ENCODE assay signal across 8 mouse cellular contexts in genomic region chr12:21160327-21160828, GRCm38 (mm10).
A peak's percentile ranks its signal among the peaks of the same experiment; 100 is the strongest.
DNase-seq lines count a peak whose midpoint lies in the region; ATAC-seq and TF ChIP-seq lines count a peak whose summit lies in the region.

No protein-coding gene starts in this region.

- no peak overlapping the region for H3K9ac ChIP-seq in forebrain, embryonic 13.5 days
- no peak overlapping the region for H3K9ac ChIP-seq in forebrain, embryonic 12.5 days
- H3K9ac ChIP-seq in liver, postnatal 0 days (replicated peaks), result no peak overlapping the region
- no peak overlapping the region for H3K9ac ChIP-seq in liver, embryonic 12.5 days
- H3K9ac ChIP-seq in heart, embryonic 14.5 days (ENCODE audit: low read length), result 0 out of 2 replicates have a peak overlapping the region, but pooled peaks have one; percentile 44
- H3K9ac ChIP-seq in stomach, embryonic 14.5 days (replicated peaks; ENCODE audit: low read depth, low read length), result no peak overlapping the region

- H3K27ac ChIP-seq in forebrain, embryonic 13.5 days, result peak overlapping the region; percentile 57; the same call in 1 of the 2 replicates
- no peak overlapping the region for H3K27ac ChIP-seq in forebrain, embryonic 12.5 days
- no peak overlapping the region for H3K27ac ChIP-seq in liver, postnatal 0 days (ENCODE audit: low read depth)
- H3K27ac ChIP-seq in liver, embryonic 12.5 days, result no peak overlapping the region
- H3K27ac ChIP-seq in heart, embryonic 14.5 days (replicated peaks in 1 of 2; ENCODE audit: control insufficient read depth in 1 of 2, insufficient read depth in 1 of 2, low read depth in 2 of 2, low read length in 2 of 2), result peak overlapping the region; percentile 44 to 49; a peak in 2 of 4 replicates
- peak overlapping the region; percentile 49; the same call in 1 of the 2 replicates for H3K27ac ChIP-seq in stomach, embryonic 14.5 days (ENCODE audit: low read length)

- H3K36me3 ChIP-seq in forebrain, embryonic 13.5 days (ENCODE audit: poor library complexity, severe bottlenecking), result no peaks in the 10 kb centered on the region
- no peaks in the 10 kb centered on the region for H3K36me3 ChIP-seq in forebrain, embryonic 12.5 days (replicated peaks)
- H3K36me3 ChIP-seq in liver, postnatal 0 days (replicated peaks; ENCODE audit: insufficient read depth, low read length), result no peaks in the 10 kb centered on the region
- no peaks in the 10 kb centered on the region for H3K36me3 ChIP-seq in liver, embryonic 12.5 days
- no peaks in the 10 kb centered on the region for H3K36me3 ChIP-seq in heart, embryonic 14.5 days (ENCODE audit: control insufficient read depth, insufficient read depth, low read length)
- H3K36me3 ChIP-seq in stomach, embryonic 14.5 days (ENCODE audit: control insufficient read depth, insufficient read depth, low read length), result no peaks in the 10 kb centered on the region

- intact Hi-C loops in gastrocnemius, postnatal 36 days (cut with DNase I), result no loop called here

- no peak overlapping the region for H3K4me3 ChIP-seq in forebrain, embryonic 13.5 days
- no peak overlapping the region for H3K4me3 ChIP-seq in forebrain, embryonic 12.5 days (replicated peaks)
- H3K4me3 ChIP-seq in liver, postnatal 0 days (ENCODE audit: low read depth, low read length), result no peak overlapping the region
- H3K4me3 ChIP-seq in liver, embryonic 12.5 days, result no peak overlapping the region
- no peak overlapping the region for H3K4me3 ChIP-seq in heart, embryonic 14.5 days (ENCODE audit: control insufficient read depth in 1 of 2, insufficient read depth in 1 of 2, low read depth in 1 of 2, low read length in 2 of 2)
- no peak overlapping the region for H3K4me3 ChIP-seq in stomach, embryonic 14.5 days (ENCODE audit: low read depth, low read length)

- TF ChIP-seq EP300 in liver, postnatal 0 days (IDR thresholded peaks at IDR 0.05; ENCODE audit: low read depth), result no peak

- WGBS in forebrain, embryonic 13.5 days, result 82% methylated on average over 8 of the region's 8 CpGs
- WGBS in forebrain, embryonic 12.5 days, result 87% methylated on average over 8 of the region's 8 CpGs
- 47% methylated on average over 8 of the region's 8 CpGs for WGBS in liver, postnatal 0 days (ENCODE audit: insufficient replicate concordance)
- 67% methylated on average over 8 of the region's 8 CpGs for WGBS in liver, embryonic 12.5 days (ENCODE audit: insufficient replicate concordance)
- 68% methylated on average over 8 of the region's 8 CpGs for WGBS in heart, embryonic 14.5 days
- WGBS in stomach, embryonic 14.5 days, result 42% methylated on average over 8 of the region's 8 CpGs

- H3K27me3 ChIP-seq in forebrain, embryonic 13.5 days, result no peaks in the 10 kb centered on the region
- no peaks in the 10 kb centered on the region for H3K27me3 ChIP-seq in forebrain, embryonic 12.5 days
- no peaks in the 10 kb centered on the region for H3K27me3 ChIP-seq in liver, postnatal 0 days (ENCODE audit: insufficient read depth, low read length)
- no peaks in the 10 kb centered on the region for H3K27me3 ChIP-seq in liver, embryonic 12.5 days (replicated peaks)
- H3K27me3 ChIP-seq in heart, embryonic 14.5 days (ENCODE audit: control insufficient read depth, insufficient read depth, low read length), result no peaks in the 10 kb centered on the region
- H3K27me3 ChIP-seq in stomach, embryonic 14.5 days (ENCODE audit: control insufficient read depth, insufficient read depth, low read length), result no peaks in the 10 kb centered on the region

- ATAC-seq in forebrain, embryonic 13.5 days, result peak; percentile 38; the same call in 1 of the 2 replicates
- no peak for ATAC-seq in forebrain, embryonic 12.5 days (ENCODE audit: low FRiP score)
- ATAC-seq in liver, postnatal 0 days, result peak; percentile 8; the same call in 1 of the 2 replicates
- ATAC-seq in liver, embryonic 12.5 days, result no peak
- ATAC-seq in heart, embryonic 14.5 days (ENCODE audit: insufficient number of reproducible peaks, insufficient read depth, low FRiP score, low read depth), result no peak; the same call in 1 of the 2 replicates
- peak; percentile 56 for ATAC-seq in stomach, embryonic 14.5 days (ENCODE audit: insufficient number of reproducible peaks, insufficient read depth, low FRiP score, low read depth)

- no peaks in the 10 kb centered on the region for H3K9me3 ChIP-seq in forebrain, embryonic 13.5 days (replicated peaks)
- 0 out of 2 replicates have a peak, but pooled peaks cover 3% of the 10 kb centered on the region for H3K9me3 ChIP-seq in forebrain, embryonic 12.5 days
- no peaks in the 10 kb centered on the region for H3K9me3 ChIP-seq in liver, postnatal 0 days (ENCODE audit: low read length)
- H3K9me3 ChIP-seq in liver, embryonic 12.5 days (replicated peaks), result no peaks in the 10 kb centered on the region
- no peaks in the 10 kb centered on the region for H3K9me3 ChIP-seq in heart, embryonic 14.5 days (ENCODE audit: control insufficient read depth, low read length)
- H3K9me3 ChIP-seq in stomach, embryonic 14.5 days (ENCODE audit: control insufficient read depth, low read depth, low read length), result no peaks in the 10 kb centered on the region

- H3K4me2 ChIP-seq in forebrain, embryonic 13.5 days, result no peak overlapping the region
- no peak overlapping the region for H3K4me2 ChIP-seq in forebrain, embryonic 12.5 days
- no peak overlapping the region for H3K4me2 ChIP-seq in liver, postnatal 0 days (ENCODE audit: low read depth, low read length)
- H3K4me2 ChIP-seq in liver, embryonic 12.5 days, result no peak overlapping the region
- no peak overlapping the region for H3K4me2 ChIP-seq in heart, embryonic 14.5 days (ENCODE audit: low read length)
- H3K4me2 ChIP-seq in stomach, embryonic 14.5 days (replicated peaks; ENCODE audit: low read depth, low read length), result no peak overlapping the region

- DNase-seq in liver, postnatal 0 days, result no peak
- DNase-seq in layer of hippocampus, adult 11-12 months (ENCODE audit: low spot score), result no peak
- no peak for DNase-seq in gastrocnemius, postnatal 36 days

- TF ChIP-seq CTCF in liver, postnatal 0 days (IDR thresholded peaks at IDR 0.05; ENCODE audit: low read depth), result no peak

- peaks cover 17% of the 10 kb centered on the region for H3K4me1 ChIP-seq in forebrain, embryonic 13.5 days
- H3K4me1 ChIP-seq in forebrain, embryonic 12.5 days, result peaks cover 14% of the 10 kb centered on the region
- H3K4me1 ChIP-seq in liver, postnatal 0 days (ENCODE audit: insufficient read depth), result peaks cover 19% of the 10 kb centered on the region; the same call in 1 of the 2 replicates
- H3K4me1 ChIP-seq in liver, embryonic 12.5 days, result peaks cover 68% of the 10 kb centered on the region
- peaks cover 26 to 57% of the 10 kb centered on the region in 2 experiments for H3K4me1 ChIP-seq in heart, embryonic 14.5 days (ENCODE audit: control insufficient read depth in 2 of 2, insufficient read depth in 2 of 2, low read length in 2 of 2)
- peaks cover 28% of the 10 kb centered on the region for H3K4me1 ChIP-seq in stomach, embryonic 14.5 days (ENCODE audit: control insufficient read depth, insufficient read depth, low read length)

Comparison
In these comparisons a context has a peak if more than half of its experiments do, and no peak if none do; other contexts are left out.
1. ATAC-seq: peak in forebrain, embryonic 13.5 days (single experiment), liver, postnatal 0 days (single experiment) and stomach, embryonic 14.5 days (single experiment); none in forebrain, embryonic 12.5 days (single experiment), liver, embryonic 12.5 days (single experiment) and heart, embryonic 14.5 days (single experiment).
2. H3K27ac ChIP-seq: peak in forebrain, embryonic 13.5 days (single experiment), heart, embryonic 14.5 days (2 of 2) and stomach, embryonic 14.5 days (single experiment); none in forebrain, embryonic 12.5 days (single experiment), liver, postnatal 0 days (single experiment) and liver, embryonic 12.5 days (single experiment).